Mouse (Mus musculus): ENCODE measurements around the gene Dgkq.
A peak's percentile ranks its signal among the peaks of the same experiment; 100 is the strongest.

The Dgkq gene

GRCm38 (mm10) chr5:108668977-108669936 is at the start of gene Dgkq:
TSS of gene Dgkq (minus strand) at chr5:108669672.
- peak; percentile 93 for DNase-seq (ENCODE audit: low spot score in 2 of 2)

GRCm38 (mm10) chr5:108718051-108718450 is 48.6 kb upstream of the Dgkq start:
- DNase-seq (ENCODE audit: low spot score in 2 of 2) = no peak

- no peak for DNase-seq (ENCODE audit: low spot score in 2 of 2)
Observed at GRCm38 (mm10) chr5:108715974-108716373, 46.5 kb upstream of the Dgkq start.

GRCm38 (mm10) chr5:108714149-108714548 is 44.7 kb upstream of the Dgkq start:
- DNase-seq (ENCODE audit: low spot score in 2 of 2) = no peak

- no peak for DNase-seq (ENCODE audit: low spot score in 2 of 2)
Observed at GRCm38 (mm10) chr5:108713691-108714090, 44.2 kb upstream of the Dgkq start.

GRCm38 (mm10) chr5:108713096-108713495 is 43.6 kb upstream of the Dgkq start:
- no peak for DNase-seq (ENCODE audit: low spot score in 2 of 2)

GRCm38 (mm10) chr5:108711968-108712367 is 42.5 kb upstream of the Dgkq start:
- no peak for DNase-seq (ENCODE audit: low spot score in 2 of 2)

- DNase-seq (ENCODE audit: low spot score in 2 of 2) = no peak
Observed at GRCm38 (mm10) chr5:108708981-108709731, 39.7 kb upstream of the Dgkq start.

- no peak for DNase-seq (ENCODE audit: low spot score in 2 of 2)
Observed at GRCm38 (mm10) chr5:108708419-108708818, 38.9 kb upstream of the Dgkq start.

GRCm38 (mm10) chr5:108707758-108708157 is 38.3 kb upstream of the Dgkq start:
- no peak for DNase-seq (ENCODE audit: low spot score in 2 of 2)

- no peak for DNase-seq (ENCODE audit: low spot score in 2 of 2)
Observed at GRCm38 (mm10) chr5:108703754-108704626, 34.5 kb upstream of the Dgkq start.

GRCm38 (mm10) chr5:108701341-108702021 is 32.0 kb upstream of the Dgkq start:
- no peak for DNase-seq (ENCODE audit: low spot score in 2 of 2)

- no peak for DNase-seq (ENCODE audit: low spot score in 2 of 2)
Observed at GRCm38 (mm10) chr5:108700346-108700745, 30.9 kb upstream of the Dgkq start.

GRCm38 (mm10) chr5:108697341-108697753 is 27.9 kb upstream of the Dgkq start:
- no peak for DNase-seq (ENCODE audit: low spot score in 2 of 2)

- no peak for DNase-seq (ENCODE audit: low spot score in 2 of 2)
Observed at GRCm38 (mm10) chr5:108696542-108696941, 27.1 kb upstream of the Dgkq start.

- DNase-seq (ENCODE audit: low spot score in 2 of 2) = no peak
Observed at GRCm38 (mm10) chr5:108695861-108696260, 26.4 kb upstream of the Dgkq start.

- DNase-seq (ENCODE audit: low spot score in 2 of 2) = no peak
Observed at GRCm38 (mm10) chr5:108694352-108695261, 25.1 kb upstream of the Dgkq start.

GRCm38 (mm10) chr5:108693872-108694288 is 24.4 kb upstream of the Dgkq start:
- peak; percentile 80 to 82 for DNase-seq (ENCODE audit: low spot score in 2 of 2)

- peak; percentile 33 to 53 for DNase-seq (ENCODE audit: low spot score in 2 of 2)
Observed at GRCm38 (mm10) chr5:108692271-108692670, 22.8 kb upstream of the Dgkq start, which contains the start of gene Fgfrl1. TSS of gene Fgfrl1 (plus strand) at chr5:108692382.

- DNase-seq (ENCODE audit: low spot score in 2 of 2) = no peak
Observed at GRCm38 (mm10) chr5:108691152-108691551, 21.7 kb upstream of the Dgkq start.
